Mouse (Mus musculus) adrenal gland, postnatal 10 days (tissue): ENCODE data around the gene Tlk1. TPM values are rescaled to one million over a fixed set of nuclear protein-coding genes. Genes with fewer than 3 reads are reported as not detected.

Source experiments
- DNase-seq: peaks from one replicate; pipeline ENCODE4 v3.0.0; 2021; ENCODE audit warnings: mixed read lengths
- total RNA-seq, 2 experiments: library from RNA; stranded (reverse); gene quantifications; 2 replicates each; pipeline ENCODE4 v1.2.3; 2021

Gene Tlk1
- total RNA-seq, 2 experiments from 2014 or later: 47.4 to 56.7 TPM

GRCm38 (mm10) chr2:70790246-70790645, 35.3 kb downstream of the Tlk1 start:
- no peak for DNase-seq

- DNase-seq: no peak
Measured at GRCm38 (mm10) chr2:70789331-70789730, 36.2 kb downstream of the Tlk1 start.

DNA sequence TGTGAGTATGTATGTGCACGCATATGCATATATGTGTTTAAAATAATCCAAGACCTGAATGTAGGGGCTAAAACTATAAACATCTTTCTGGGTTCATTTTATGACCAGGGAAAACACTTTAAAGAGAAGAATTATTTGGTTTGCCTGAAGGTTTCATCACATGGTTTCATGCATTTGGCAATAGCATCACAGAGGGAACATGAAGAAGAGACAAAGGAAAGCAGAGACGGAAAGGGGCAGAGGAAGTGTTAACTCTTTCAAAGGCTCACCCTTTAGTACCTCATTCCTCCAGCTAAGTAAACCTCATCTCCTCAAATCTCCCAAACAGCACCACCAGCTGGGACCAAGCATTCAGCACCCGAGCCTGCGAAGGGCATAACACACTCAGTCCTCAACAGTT, 41.1 kb downstream of the Tlk1 start:
- DNase-seq: no peak

- DNase-seq: no peak
Measured at GRCm38 (mm10) chr2:70783504-70783903, 42.0 kb downstream of the Tlk1 start.

- peak; percentile 21 for DNase-seq
Measured at GRCm38 (mm10) chr2:70779634-70780033, 45.9 kb downstream of the Tlk1 start.

DNA sequence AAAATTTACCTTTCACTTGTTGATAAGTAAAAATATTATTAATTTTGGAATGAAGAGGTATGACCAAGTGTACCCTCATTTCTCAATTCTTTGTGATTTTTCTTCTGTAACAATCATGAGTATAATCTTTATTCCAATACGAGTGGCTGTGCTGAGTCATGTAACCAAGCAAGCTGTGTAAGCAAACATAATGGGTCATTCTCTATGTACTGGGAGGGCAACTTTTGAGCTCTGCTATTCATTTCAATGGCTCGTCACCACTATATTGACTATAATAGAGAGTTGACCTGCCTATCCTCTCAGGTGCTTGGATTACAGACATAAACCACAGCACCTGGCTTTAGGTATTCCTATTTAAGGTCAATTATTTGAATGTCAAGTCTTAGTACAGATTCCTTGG, 48.8 kb downstream of the Tlk1 start:
- DNase-seq: no peak

DNA sequence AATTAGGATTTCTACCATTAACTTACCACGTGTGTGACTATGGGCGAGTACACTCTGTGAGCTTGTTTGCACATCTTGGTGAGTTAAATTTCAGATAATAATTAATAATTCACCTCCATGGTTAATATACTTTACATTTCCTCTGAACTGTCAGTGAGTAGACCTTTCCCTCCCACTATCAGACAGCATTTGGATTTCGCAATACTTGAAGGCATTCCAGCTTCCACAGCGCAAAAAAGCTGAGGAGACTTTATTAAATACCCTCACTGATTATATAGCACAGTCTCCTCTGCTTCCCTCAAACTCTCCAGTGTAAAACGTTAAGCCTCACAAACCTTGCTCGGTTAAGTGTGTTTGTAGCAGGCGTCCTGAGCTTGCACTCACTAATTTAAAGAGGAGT, 60.8 kb downstream of the Tlk1 start:
- peak; percentile 19 for DNase-seq

GRCm38 (mm10) chr2:70762741-70763140, 62.8 kb downstream of the Tlk1 start:
- no peak for DNase-seq

DNA sequence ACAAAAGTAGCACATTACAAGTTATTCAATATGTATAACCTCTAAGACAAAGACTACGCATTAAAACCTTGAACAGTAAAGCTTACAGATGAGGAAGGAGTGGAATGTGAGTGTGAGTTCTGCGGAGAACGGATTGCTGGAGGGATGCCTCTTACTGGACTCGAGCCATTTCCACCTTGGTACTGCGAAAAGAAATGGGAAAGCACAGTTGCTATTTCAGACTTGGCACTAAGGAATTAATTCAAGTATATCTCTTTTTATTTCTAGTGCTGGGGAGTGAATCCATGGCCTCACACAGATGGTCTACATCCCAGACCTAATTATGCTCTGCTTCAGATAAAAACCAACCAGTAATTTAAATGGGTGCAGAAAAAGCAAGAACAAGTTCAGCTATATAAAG, 73.4 kb downstream of the Tlk1 start:
- no peak for DNase-seq

DNA sequence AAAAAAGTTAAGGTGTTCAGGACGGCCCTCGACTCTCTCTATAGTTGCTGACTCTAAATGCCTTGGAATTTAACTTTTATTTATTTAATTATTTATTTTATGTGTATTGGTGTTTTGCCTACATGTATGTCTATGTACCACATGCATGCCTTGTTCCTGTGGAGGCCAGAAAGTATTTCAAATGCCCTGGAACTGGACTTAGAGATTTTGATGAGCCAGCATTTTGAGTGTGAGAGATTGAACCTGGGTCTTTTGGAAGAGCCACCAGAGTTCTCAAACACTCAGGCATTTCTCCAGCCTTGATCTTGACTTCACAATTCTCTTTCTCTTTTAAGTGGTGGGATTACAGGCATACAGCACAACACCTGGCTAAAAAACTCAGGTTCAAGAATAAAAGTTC, 73.9 kb downstream of the Tlk1 start:
- DNase-seq: no peak

- no peak for DNase-seq
Measured at GRCm38 (mm10) chr2:70742588-70742987, 82.9 kb downstream of the Tlk1 start.

DNA sequence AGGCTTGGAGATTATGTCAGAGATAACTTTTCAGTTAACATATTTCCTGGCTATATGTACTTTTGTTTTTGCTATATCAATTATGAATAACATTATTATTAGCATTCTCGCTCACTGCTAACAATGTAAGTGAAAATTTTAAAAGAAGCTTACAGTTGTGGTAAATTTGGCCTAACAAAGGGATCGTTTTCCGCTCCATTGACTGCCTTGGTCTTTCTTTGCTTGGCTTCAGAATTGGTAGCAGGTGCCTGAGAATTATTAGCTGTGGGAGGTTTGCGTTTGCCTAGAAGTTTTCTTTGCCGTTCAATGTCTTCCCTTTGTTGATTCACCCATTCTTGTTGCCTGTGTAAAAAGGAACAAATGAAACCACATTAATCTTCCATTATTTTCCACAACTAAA, 83.6 kb downstream of the Tlk1 start:
- no peak for DNase-seq

GRCm38 (mm10) chr2:70736008-70736407, 89.5 kb downstream of the Tlk1 start:
- no peak for DNase-seq

DNA sequence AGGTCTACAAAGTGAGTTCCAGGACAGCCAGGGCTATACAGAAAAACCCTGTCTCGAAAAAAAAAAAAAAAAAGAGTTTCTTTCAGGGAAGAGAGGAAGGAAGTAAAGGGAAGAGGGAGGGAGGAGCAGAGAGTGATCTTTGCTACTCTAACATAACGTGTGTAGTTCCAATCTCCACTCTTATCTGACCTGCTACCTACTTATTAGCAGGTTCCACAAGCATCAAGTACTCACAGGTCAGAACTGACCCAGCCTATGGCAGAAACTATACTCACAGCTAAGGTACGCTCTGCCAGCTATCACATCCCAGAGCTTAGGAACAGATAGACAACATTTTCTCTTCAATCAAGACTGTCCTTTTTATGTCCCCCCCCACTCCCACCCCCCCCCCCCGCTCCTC, 90.0 kb downstream of the Tlk1 start:
- DNase-seq: no peak

DNA sequence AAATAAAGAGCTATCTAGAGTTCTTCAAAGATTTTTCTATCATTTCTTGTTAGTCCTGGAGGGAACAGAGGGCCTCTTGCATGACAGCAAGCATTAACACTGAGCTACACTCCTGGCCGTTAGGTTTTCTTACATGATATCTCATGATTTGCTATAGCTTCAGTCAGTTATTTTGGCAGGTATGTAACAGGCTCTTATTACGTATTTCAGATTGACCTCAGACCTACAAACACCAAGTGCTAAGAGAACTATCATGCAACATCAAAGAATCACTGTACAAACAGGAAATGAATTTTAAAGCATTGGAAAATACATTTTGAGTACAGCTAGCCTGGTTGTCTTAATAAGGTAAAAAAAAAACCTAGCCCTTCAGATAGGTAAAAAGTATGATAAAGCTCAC, 98.4 kb downstream of the Tlk1 start:
- DNase-seq: no peak

DNA sequence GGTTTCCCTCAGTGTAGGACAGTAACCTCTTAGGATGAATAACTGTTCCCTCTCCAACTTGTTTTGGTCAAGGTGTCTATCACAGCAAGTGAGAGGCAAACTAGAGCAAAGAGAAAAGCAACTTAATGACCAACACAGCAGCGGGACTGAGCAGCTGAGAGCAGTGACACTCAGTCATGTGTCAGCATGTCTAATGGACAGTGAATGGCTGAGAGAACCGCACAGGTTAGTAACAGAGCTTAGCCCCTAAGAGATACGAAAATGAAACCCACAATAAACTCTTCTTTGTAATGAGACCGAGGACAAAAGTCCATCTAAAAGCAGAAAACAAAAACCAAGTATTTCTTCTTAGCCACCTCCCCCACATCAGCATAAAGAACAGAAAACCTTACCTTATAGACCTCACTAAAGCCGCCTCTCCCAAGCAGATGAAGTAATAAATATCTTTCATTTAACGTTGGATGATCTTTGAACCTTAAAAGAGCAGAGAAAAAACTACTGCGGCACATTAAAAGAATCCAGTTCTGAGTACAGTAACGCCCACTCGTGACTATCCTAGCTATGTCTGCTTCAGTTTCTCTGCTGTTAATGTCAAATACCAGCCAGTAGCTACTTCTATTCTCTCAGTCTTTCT, 101.8 kb downstream of the Tlk1 start:
- DNase-seq: no peak

DNA sequence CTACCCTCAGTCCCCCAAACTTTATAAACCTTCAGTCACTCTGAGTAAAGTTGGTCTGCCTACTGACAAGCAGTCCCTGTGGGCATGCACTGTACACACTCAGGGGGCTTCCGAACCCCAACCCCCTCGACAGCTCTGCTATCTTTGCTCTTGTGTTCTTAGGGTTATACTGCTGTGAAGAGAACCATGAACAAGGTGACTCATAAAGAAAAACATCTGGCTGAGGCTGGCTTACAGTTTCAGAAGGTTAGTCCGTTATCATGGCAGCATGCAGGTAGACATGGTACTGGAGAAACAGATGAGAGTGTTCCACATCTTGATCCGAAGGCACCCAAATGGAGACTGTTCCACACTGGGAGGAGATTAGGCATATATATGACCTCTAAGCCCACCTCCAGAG, 114.7 kb downstream of the Tlk1 start:
- DNase-seq: no peak

DNA sequence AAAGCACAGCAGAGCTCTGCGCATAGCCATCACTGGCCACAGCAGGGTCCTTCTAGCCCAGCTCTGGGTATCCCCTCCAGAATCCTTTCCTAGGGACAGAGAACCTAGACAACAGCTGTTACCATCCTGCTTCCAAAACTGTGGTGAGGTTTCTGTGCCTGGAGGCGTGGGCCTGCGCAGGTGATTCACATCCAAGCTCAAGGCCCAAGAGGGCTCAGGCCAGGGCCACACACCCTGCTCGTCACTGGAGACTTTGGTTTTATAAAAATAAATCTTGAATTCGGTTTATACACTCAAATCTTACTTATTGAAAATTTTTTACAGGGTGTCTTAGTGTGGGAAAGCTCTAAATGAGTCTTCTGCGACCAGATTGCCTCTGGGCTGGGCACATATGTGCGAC, 115.3 kb downstream of the Tlk1 start:
- no peak for DNase-seq

GRCm38 (mm10) chr2:70708986-70709730, 116.4 kb downstream of the Tlk1 start:
- DNase-seq: no peak

DNA sequence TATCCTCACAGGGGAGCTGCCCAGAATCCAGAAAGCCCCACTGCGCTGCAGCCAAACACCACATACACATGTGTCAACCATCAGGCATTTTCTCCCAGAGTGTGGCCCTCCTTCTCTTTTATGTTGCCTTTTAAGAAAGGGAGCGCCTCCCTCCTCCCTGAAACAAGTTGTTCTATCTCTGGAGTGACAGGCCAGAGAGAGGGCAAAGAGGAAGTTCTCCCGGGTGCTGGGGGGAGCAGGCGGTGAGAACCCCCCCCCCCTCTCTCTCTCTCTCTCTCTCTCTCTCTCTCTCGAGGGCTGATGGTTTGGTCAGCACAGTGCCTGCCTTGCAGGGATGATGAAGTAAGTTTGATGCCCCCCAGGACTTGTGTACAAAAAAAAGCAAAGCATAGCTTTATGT, 123.1 kb downstream of the Tlk1 start:
- DNase-seq: no peak

- no peak for DNase-seq
Measured at GRCm38 (mm10) chr2:70701571-70701970, 124.0 kb downstream of the Tlk1 start.

DNA sequence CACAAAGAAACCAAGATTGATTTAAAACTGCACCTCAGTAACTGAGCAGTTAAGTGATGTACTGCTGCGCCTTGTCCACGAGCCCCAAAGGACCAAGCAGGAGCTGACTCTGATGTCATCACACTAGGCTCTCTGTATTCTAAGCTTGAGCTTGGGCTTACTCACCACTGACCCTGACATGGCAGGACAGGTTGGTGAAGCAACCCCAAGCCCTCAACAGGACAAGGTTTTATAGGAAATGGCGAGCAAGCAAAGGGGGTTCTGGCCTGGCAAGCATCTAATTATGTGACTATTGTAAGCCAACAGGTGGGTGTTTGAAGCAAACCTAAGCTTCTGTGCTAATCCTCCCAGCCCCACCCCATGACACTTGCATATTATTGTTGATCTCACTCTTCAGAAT, 124.7 kb downstream of the Tlk1 start:
- DNase-seq: no peak

- no peak for DNase-seq
Measured at GRCm38 (mm10) chr2:70695712-70696111, 129.8 kb downstream of the Tlk1 start.

DNA sequence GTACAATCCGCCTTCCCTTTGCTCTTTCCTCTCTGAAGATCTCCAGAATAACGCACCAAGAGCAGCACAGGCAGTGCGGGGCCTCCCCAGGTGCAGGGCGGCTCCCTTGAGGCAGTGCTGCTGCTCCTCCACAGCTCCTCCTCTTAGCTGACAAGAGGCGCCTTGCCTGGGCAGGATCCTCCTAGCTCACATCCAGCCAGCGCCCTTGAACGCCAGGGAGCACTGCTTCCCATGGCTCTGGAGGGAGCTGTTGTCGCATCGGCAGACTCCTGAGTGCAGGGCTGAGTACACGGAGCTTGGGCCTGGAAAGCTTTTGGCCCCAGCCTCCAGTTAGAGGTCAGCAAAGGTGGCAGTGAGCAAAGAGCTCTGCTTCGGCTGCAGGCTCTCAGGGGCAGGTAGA, 135.3 kb downstream of the Tlk1 start:
- no peak for DNase-seq
